15 mouse cellular contexts compared by ENCODE assay signal in genomic region chr10:95291133-95291876, GRCm38 (mm10). TPM values are rescaled to one million over a fixed set of nuclear protein-coding genes. Genes with fewer than 3 reads are reported as not detected.
DNase-seq lines count a peak whose midpoint lies in the region; ATAC-seq lines count a peak whose summit lies in the region.
"Had no signal": no experiment of that assay in that cellular context is flagged by ENCODE, and none has a peak within 500 bp of the region (broad histone marks: within the 10 kb centered on the region; RNA-seq: fewer than 3 reads in every experiment).

No protein-coding gene starts in this region.

- H3K27me3 ChIP-seq in hindbrain, embryonic 14.5 days (ENCODE audit: control insufficient read depth, insufficient read depth, low read length): no peaks in the 10 kb centered on the region
- H3K27me3 ChIP-seq in heart, embryonic 12.5 days (replicated peaks): no peaks in the 10 kb centered on the region
- H3K27me3 ChIP-seq: embryonic facial prominence, embryonic 13.5 days had no signal

- DNase-seq in spleen, adult 12 weeks (ENCODE audit: low spot score): peak; percentile 12
- DNase-seq in spleen, postnatal 4 days (ENCODE audit: low spot score in 2 of 2): no peak
- peak; percentile 50 for DNase-seq in liver
- DNase-seq in lung, postnatal 36 days: peak; percentile 70
- DNase-seq in hindbrain, embryonic 14.5 days (ENCODE audit: low spot score): no peak
- DNase-seq in gastrocnemius, postnatal 10 days: no peak
- DNase-seq in gastrocnemius, postnatal 4 days (ENCODE audit: low spot score in 2 of 2): no peak
- DNase-seq: adrenal gland, adult 2 months; cerebellum, postnatal 14 days; kidney, adult 9 months; thymus, postnatal 25 days had no signal

- H3K4me3 ChIP-seq in hindbrain, embryonic 14.5 days (replicated peaks; ENCODE audit: low read length): no peak overlapping the region
- no peak overlapping the region for H3K4me3 ChIP-seq in heart, embryonic 12.5 days
- H3K4me3 ChIP-seq: embryonic facial prominence, embryonic 13.5 days had no signal

- H3K27ac ChIP-seq in hindbrain, embryonic 14.5 days: no peak overlapping the region
- no peak overlapping the region for H3K27ac ChIP-seq in heart, embryonic 12.5 days (ENCODE audit: poor library complexity, severe bottlenecking)
- H3K27ac ChIP-seq: embryonic facial prominence, embryonic 13.5 days; macrophage had no signal

- H3K36me3 ChIP-seq in hindbrain, embryonic 14.5 days (replicated peaks; ENCODE audit: control insufficient read depth, insufficient read depth): no peaks in the 10 kb centered on the region
- no peaks in the 10 kb centered on the region for H3K36me3 ChIP-seq in heart, embryonic 12.5 days
- H3K36me3 ChIP-seq: embryonic facial prominence, embryonic 13.5 days had no signal

- no peaks in the 10 kb centered on the region for H3K9me3 ChIP-seq in hindbrain, embryonic 14.5 days (ENCODE audit: control insufficient read depth, low read length)
- H3K9me3 ChIP-seq in heart, embryonic 12.5 days (replicated peaks): no peaks in the 10 kb centered on the region
- H3K9me3 ChIP-seq: embryonic facial prominence, embryonic 13.5 days had no signal

- H3K4me2 ChIP-seq in hindbrain, embryonic 14.5 days (replicated peaks): no peak overlapping the region
- H3K4me2 ChIP-seq in heart, embryonic 12.5 days: no peak overlapping the region
- H3K4me2 ChIP-seq: embryonic facial prominence, embryonic 13.5 days had no signal

- ATAC-seq in hindbrain, embryonic 14.5 days (ENCODE audit: low FRiP score): no peak
- no peak for ATAC-seq in heart, embryonic 12.5 days (ENCODE audit: insufficient number of reproducible peaks, low FRiP score)
- ATAC-seq: forebrain, embryonic 14.5 days had no signal

- WGBS in hindbrain, embryonic 14.5 days: 81% methylated on average over 13 of the region's 13 CpGs
- 56% methylated on average over 13 of the region's 13 CpGs for WGBS in heart, embryonic 12.5 days

- H3K4me1 ChIP-seq in hindbrain, embryonic 14.5 days (replicated peaks; ENCODE audit: control insufficient read depth, insufficient read depth, low read length): no peaks in the 10 kb centered on the region
- H3K4me1 ChIP-seq in heart, embryonic 12.5 days (replicated peaks): peaks cover 16% of the 10 kb centered on the region
- H3K4me1 ChIP-seq: embryonic facial prominence, embryonic 13.5 days had no signal

- no peak overlapping the region for H3K9ac ChIP-seq in hindbrain, embryonic 14.5 days
- no peak overlapping the region for H3K9ac ChIP-seq in heart, embryonic 12.5 days
- H3K9ac ChIP-seq: embryonic facial prominence, embryonic 13.5 days had no signal

RNA-seq across cellular contexts. Expression of gene Cradd, which starts 32.6 kb away (rescaled TPM):
- 9.9 and 11.6 TPM in 2 replicates for polyA plus RNA-seq in hindbrain, embryonic 14.5 days (2014; fragmentation: Nextera tagmentation; extraction: Ambion mirVana)
- total RNA-seq in gastrocnemius, postnatal 10 days (2021): 10 to 100 TPM; 12.1 to 14.3 TPM
- total RNA-seq in gastrocnemius, postnatal 4 days (2021): 10 to 100 TPM; 13.5 to 14.3 TPM
- polyA plus RNA-seq in heart, embryonic 12.5 days (2016; fragmentation: Nextera tagmentation; extraction: Ambion mirVana): 8.0 and 10.5 TPM in 2 replicates

Comparison
In these comparisons a context has a peak if more than half of its experiments do, and no peak if none do; other contexts are left out.
1. DNase-seq: peak in spleen, adult 12 weeks (single experiment), liver (single experiment) and lung, postnatal 36 days (single experiment); none in spleen, postnatal 4 days (0 of 2), hindbrain, embryonic 14.5 days (single experiment), gastrocnemius, postnatal 10 days (single experiment) and gastrocnemius, postnatal 4 days (0 of 2).